Mouse (Mus musculus): Measurements from ENCODE around the gene Prss56.

GRCm38 (mm10) chr1:87197296-87197695, 14.2 kb downstream of the Prss56 start:
- TF ChIP-seq POLR2A (IDR thresholded peaks at IDR 0.05; ENCODE audit: insufficient read depth, low read length): no peak
- TF ChIP-seq CTCF (IDR thresholded peaks at IDR 0.05; ENCODE audit: low read depth, low read length): no peak
